Mouse (Mus musculus) small intestine, adult 2 months (tissue): ENCODE measurements around the gene Zfyve28.

ENCODE experiments used
- CTCF ChIP-seq: fragments of 200-500 bp; IDR thresholded peaks from 2 replicates; pipeline ENCODE4 v1.5.1; 2012; ENCODE audit warnings: low read depth, mild to moderate bottlenecking, control low read depth, inconsistent platforms, low read length, moderate library complexity, mixed read lengths; ENCODE audit not compliant: insufficient replicate concordance, insufficient read length; ENCODE audit errors: extremely low read depth
- POLR2A ChIP-seq: fragments of 200-500 bp; IDR thresholded peaks from 2 replicates; pipeline ENCODE4 v1.6.1; 2012; ENCODE audit warnings: low read depth, mild to moderate bottlenecking, control low read depth, inconsistent platforms, low read length, moderate library complexity

DNA sequence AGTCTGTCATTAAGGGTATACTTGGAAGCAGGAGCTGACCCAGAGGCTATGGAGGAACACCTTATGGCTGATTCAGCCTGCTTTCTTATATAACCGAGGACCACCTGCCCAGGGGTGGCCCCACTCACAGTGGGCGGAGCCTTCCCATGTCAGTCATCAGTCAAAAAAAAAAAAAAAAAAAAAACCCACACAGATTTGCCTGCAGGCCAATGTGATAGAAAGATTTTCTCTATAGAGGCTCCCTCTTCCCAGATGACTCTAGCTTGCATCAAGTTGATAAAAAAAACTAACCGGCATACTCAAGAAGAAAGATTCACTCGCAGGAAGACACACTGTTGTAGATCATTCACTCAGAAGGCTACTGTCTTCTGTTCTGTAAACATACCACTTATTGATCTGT, 68.2 kb downstream of the Zfyve28 start:
- TF ChIP-seq CTCF (no peak), POLR2A (no peak)
